Mouse (Mus musculus) lung, embryonic 15.5 days (tissue): ENCODE results near the gene Mfsd2b. TPM values are rescaled to one million over a fixed set of nuclear protein-coding genes. Genes with fewer than 3 reads are reported as not detected.
"Not testable (repeated sequence)": the region's sequence is repeated elsewhere in the genome, so short reads cannot be mapped to it uniquely, and the experiment has no call there.

Experiments
- ATAC-seq: fragments of 200-750 bp; cut with Nextera tagmentation; 2 replicates; pipeline ENCODE4 v1.8.0; 2017; ENCODE audit warnings: moderate number of reproducible peaks, borderline replicate concordance; ENCODE audit not compliant: low FRiP score, low TSS enrichment; ENCODE audit errors: extremely low read depth
- H3K27ac ChIP-seq: fragments of 300-500 bp; sonication (generic); 2 replicates; pipeline ENCODE4 v1.5.1; 2015; ENCODE audit warnings: moderate library complexity, mild to moderate bottlenecking, inconsistent platforms
- H3K27me3 ChIP-seq: fragments of 300-500 bp; sonication (generic); 2 replicates; pipeline ENCODE4 v1.6.1; 2015; ENCODE audit warnings: inconsistent platforms
- H3K36me3 ChIP-seq: fragments of 300-500 bp; sonication (generic); 2 replicates; pipeline ENCODE4 v1.6.1; 2015; ENCODE audit warnings: inconsistent platforms
- H3K4me1 ChIP-seq: fragments of 300-500 bp; sonication (generic); 2 replicates; pipeline ENCODE4 v1.6.1; 2015; ENCODE audit warnings: inconsistent platforms
- H3K4me2 ChIP-seq: fragments of 300-500 bp; sonication (generic); 2 replicates; pipeline ENCODE4 v1.6.1; 2015; ENCODE audit warnings: inconsistent platforms, mild to moderate bottlenecking, moderate library complexity
- H3K4me3 ChIP-seq: fragments of 300-500 bp; sonication (generic); 2 replicates; pipeline ENCODE4 v1.5.1; 2015; ENCODE audit warnings: mild to moderate bottlenecking, inconsistent platforms
- H3K9ac ChIP-seq: fragments of 300-500 bp; sonication (generic); 2 replicates; pipeline ENCODE4 v1.6.1; 2015; ENCODE audit warnings: inconsistent platforms
- H3K9me3 ChIP-seq: fragments of 300-500 bp; sonication (generic); 2 replicates; pipeline ENCODE4 v1.6.1; 2016; ENCODE audit warnings: inconsistent platforms
- WGBS: fragments of 180-500 bp; shearing (Covaris S2); methylation state at CpG from one replicate; pipeline ENCODE4 v1.1.7; 2015; 5-methylcytosine and 5-hydroxymethylcytosine counted together
- polyA plus RNA-seq: library from polyadenylated mRNA; unstranded; fragments of >200 nt; fragmentation: Nextera tagmentation; extraction: Ambion mirVana; gene quantifications from 2 replicates; pipeline ENCODE4 v1.2.1, GENCODE M21; 2015

Gene Mfsd2b
- polyA plus RNA-seq, 1 experiment from 2014 or later: 2.1 TPM

DNA sequence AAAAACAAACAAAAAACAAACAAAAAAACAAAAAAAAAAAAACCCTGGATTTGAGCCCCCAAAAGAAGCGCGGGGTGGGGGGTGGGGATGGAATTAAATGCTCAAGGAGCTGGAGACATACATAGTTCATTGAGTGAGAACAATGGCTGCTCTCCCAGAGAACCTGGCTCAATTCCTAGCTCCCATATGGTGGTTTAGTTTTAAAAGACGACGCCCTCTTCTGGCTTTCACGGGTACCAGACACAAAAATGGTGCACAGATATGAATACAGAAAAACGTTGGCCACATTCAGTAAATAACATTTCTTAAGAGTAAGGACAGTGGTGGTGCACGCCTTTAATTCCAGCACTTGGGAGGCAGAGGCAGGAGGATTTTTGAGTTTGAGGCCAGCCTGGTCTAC lies 31.8 kb upstream of the Mfsd2b start:
- no peaks in the 10 kb centered on the region for H3K27me3 ChIP-seq
- H3K4me3 ChIP-seq: no peak overlapping the region
- ATAC-seq: no peak
- H3K9me3 ChIP-seq: no peaks in the 10 kb centered on the region
- H3K36me3 ChIP-seq: no peaks in the 10 kb centered on the region
- H3K27ac ChIP-seq: no peak overlapping the region
- H3K4me2 ChIP-seq: no peak overlapping the region
- 78% methylated on average over 7 of the region's 7 CpGs for WGBS
- no peak overlapping the region for H3K9ac ChIP-seq
- peaks cover 6% of the 10 kb centered on the region; the same call in 1 of the 2 replicates for H3K4me1 ChIP-seq

DNA sequence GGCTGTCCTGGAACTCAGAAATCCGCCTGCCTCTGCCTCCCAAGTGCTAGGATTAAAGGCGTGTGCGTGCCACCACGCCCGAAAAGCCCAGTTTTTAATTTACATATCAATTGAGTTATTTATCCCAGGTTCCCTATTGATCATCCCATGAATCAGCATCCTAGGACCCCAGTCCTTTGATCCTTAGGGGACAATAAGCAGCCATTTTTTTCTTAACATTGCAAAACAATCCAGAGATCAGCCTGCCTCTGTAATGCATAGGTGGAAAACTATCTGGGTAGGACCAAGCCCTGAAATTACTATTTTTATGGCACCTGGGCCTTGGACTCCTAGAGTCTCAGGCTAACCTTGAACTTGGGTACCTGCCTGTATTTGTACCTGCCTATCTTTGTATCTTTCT lies 23.9 kb upstream of the Mfsd2b start:
- H3K27ac ChIP-seq: no peak overlapping the region
- H3K4me3 ChIP-seq: no peak overlapping the region
- no peak for ATAC-seq
- no peak overlapping the region for H3K9ac ChIP-seq
- no peaks in the 10 kb centered on the region for H3K9me3 ChIP-seq
- WGBS: 94% methylated on average over 5 of the region's 5 CpGs
- no peak overlapping the region for H3K4me2 ChIP-seq
- no peaks in the 10 kb centered on the region for H3K36me3 ChIP-seq
- H3K27me3 ChIP-seq: no peaks in the 10 kb centered on the region
- no peaks in the 10 kb centered on the region for H3K4me1 ChIP-seq

DNA sequence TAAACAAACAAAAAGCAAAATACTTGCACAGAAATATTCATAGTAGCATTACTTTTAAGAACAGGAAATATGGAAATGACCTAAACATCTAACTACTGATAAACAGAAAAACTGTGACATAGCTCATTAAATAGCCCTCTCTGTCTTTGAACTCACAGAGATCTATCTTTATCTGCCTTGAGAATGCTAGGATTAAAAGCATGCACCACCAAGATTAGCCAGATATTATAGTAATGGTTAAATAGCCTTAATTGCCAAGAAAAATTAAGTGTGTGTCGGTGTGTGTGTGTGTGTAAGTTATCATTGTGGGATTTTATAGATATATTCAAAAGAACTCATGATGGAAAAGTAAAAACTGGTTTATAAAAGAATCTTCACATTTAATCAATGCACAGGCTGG lies 15.7 kb upstream of the Mfsd2b start:
- Histone ChIP-seq H3K9me3 (no peaks in the 10 kb centered on the region), H3K9ac (no peak overlapping the region), H3K27ac (no peak overlapping the region), H3K4me3 (no peak overlapping the region), H3K27me3 (no peaks in the 10 kb centered on the region), H3K4me1 (no peaks in the 10 kb centered on the region), H3K4me2 (no peak overlapping the region), H3K36me3 (no peaks in the 10 kb centered on the region; the same call in 1 of the 2 replicates)
- ATAC-seq: no peak
- WGBS: 85% methylated on average over 1 of the region's 1 CpGs

DNA sequence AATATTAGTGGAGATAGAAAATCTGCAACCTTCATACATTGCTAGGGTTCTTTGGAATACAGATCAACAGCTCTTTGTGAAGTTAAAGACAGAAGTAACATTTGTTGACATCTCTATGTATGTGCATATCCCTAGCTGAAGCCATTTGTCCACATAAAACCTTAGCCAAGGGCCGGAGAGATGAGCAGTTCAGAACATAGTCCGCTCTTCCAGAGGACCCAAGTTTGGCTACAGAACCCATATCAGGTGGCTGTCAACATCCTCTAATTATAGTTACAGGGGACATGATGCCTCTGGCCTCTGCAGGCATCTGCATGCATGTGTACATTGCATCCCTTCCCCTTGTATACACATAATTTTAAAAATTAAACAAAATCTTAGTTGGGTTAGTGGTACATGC lies 15.1 kb upstream of the Mfsd2b start:
- no peak overlapping the region for H3K9ac ChIP-seq

DNA sequence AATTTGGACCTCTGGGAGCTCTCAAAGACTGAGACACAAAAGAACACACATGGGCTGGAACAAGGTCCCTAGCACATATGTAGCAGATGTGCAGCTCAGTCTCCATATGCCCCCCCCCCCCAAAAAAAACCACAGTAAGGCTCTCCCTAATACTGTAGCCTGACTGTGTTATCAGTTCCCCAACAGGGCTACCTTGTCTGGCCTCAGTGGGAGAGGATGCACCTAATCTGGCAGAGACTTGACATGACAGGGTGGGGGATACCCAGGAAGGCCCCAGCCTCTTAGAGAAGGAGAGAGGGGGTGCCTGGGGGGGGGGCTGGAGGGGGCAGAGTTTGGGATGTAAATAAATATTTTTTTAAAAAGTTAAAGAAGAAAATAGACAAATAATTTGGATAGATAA lies 14.6 kb upstream of the Mfsd2b start:
- Histone ChIP-seq H3K27me3 (no peaks in the 10 kb centered on the region), H3K4me1 (no peaks in the 10 kb centered on the region), H3K9me3 (no peaks in the 10 kb centered on the region), H3K27ac (no peak overlapping the region), H3K4me2 (no peak overlapping the region), H3K9ac (no peak overlapping the region), H3K36me3 (no peaks in the 10 kb centered on the region; the same call in 1 of the 2 replicates), H3K4me3 (no peak overlapping the region)
- ATAC-seq: no peak

More for the DNA sequence above, 15.1 kb upstream of the Mfsd2b start:
- H3K4me1 ChIP-seq: no peaks in the 10 kb centered on the region
- no peaks in the 10 kb centered on the region for H3K27me3 ChIP-seq
- no peaks in the 10 kb centered on the region for H3K9me3 ChIP-seq
- no peak overlapping the region for H3K27ac ChIP-seq
- no peaks in the 10 kb centered on the region; the same call in 1 of the 2 replicates for H3K36me3 ChIP-seq
- H3K4me3 ChIP-seq: no peak overlapping the region
- WGBS: 88% methylated on average over 2 of the region's 2 CpGs
- H3K4me2 ChIP-seq: no peak overlapping the region
- ATAC-seq: no peak

DNA sequence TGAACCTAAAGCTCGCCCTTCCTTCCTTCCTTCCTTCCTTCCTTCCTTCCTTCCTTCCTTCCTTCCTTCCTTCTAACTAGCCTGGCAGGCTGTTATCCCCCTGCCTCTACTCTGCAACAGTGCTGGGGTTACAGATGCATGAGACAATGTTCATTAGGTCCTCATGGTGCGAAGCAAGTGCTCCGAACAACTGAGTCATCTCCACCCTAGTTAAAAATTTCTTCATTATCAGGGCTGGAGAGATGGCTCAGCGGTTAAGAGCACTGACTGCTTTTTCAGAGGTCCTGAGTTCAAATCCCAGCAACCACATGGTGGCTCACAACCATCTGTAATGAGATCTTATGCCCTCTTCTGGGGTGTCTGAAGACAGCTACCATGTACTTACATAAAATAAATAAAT lies 12.4 kb upstream of the Mfsd2b start:
- not testable (repeated sequence) for ATAC-seq, H3K36me3 ChIP-seq, H3K27ac ChIP-seq, H3K4me1 ChIP-seq, H3K9me3 ChIP-seq, H3K4me3 ChIP-seq, H3K4me2 ChIP-seq, H3K9ac ChIP-seq, H3K27me3 ChIP-seq
- WGBS: 85% methylated on average over 4 of the region's 4 CpGs

DNA sequence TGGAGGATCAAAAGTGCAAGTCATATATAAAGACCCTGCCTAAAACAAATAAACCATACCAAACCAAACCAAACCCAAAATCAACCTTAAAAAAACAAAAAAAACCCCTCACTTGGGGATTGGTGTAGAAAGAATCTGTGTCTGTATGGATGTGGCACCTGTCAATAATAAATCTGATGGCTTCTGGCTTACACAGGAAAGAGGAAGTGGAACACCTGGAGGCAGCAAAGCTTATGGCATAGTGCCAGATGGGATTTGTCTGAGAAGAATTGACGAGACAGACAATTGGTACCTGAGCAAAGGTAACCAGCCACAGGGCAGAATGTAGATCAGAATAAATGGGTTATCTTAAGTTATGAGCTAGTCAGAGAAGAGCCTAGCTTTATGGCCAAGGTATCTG lies 10.9 kb upstream of the Mfsd2b start:
- Histone ChIP-seq H3K36me3 (peaks cover 3% of the 10 kb centered on the region; the same call in 1 of the 2 replicates), H3K4me3 (no peak overlapping the region), H3K9ac (no peak overlapping the region), H3K9me3 (no peaks in the 10 kb centered on the region), H3K27me3 (no peaks in the 10 kb centered on the region), H3K4me1 (no peaks in the 10 kb centered on the region), H3K4me2 (no peak overlapping the region), H3K27ac (no peak overlapping the region)
- WGBS: 57% methylated on average over 1 of the region's 1 CpGs
- no peak for ATAC-seq

DNA sequence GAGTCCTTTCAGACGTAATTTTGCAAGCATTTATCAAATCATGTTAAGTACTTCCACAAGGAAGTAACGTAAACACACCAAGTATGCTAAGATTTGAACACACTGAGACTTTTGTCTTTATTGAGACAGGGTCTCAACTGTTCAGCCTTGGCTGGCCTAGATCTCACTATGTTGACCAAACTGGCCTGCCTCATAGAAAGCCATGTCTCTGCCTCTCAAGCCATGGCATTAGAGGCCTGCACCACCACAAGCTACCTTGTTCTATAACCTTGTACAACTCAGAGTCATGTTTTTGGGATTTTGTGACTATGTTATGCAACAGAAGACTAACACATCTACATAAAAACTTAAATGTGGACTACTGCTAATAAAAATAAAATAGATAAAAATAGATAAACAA lies 7.9 kb upstream of the Mfsd2b start:
- peaks cover 10% of the 10 kb centered on the region; the same call in 1 of the 2 replicates for H3K36me3 ChIP-seq
- no peaks in the 10 kb centered on the region for H3K9me3 ChIP-seq
- no peaks in the 10 kb centered on the region for H3K27me3 ChIP-seq
- H3K4me2 ChIP-seq: no peak overlapping the region
- H3K4me1 ChIP-seq: no peaks in the 10 kb centered on the region
- H3K9ac ChIP-seq: no peak overlapping the region
- no peak overlapping the region for H3K27ac ChIP-seq
- WGBS: 53% methylated on average over 2 of the region's 2 CpGs
- no peak overlapping the region for H3K4me3 ChIP-seq
- no peak for ATAC-seq

DNA sequence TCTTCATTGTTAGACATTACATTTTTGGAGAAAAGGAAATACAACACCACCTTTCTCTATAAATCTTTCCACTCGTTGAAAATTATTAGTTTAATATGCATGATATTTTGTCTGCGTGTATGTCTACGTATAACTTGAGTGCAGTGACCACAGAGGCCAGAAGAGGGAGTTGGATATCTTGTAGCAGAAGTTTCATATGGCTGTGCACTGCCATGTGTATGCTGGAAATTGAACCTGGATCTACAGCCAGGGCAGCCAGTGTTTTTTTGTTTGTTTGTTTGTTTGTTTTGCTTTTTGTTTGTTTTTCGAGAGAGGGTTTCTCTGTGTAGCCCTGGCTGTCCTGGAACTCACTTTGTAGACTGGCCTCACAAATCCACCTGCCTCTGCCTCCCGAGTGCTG lies 4.9 kb upstream of the Mfsd2b start:
- Histone ChIP-seq H3K36me3 (peaks cover 10% of the 10 kb centered on the region; the same call in 1 of the 2 replicates), H3K9me3 (no peaks in the 10 kb centered on the region), H3K27ac (no peak overlapping the region), H3K9ac (no peak overlapping the region), H3K27me3 (no peaks in the 10 kb centered on the region), H3K4me2 (no peak overlapping the region), H3K4me3 (no peak overlapping the region), H3K4me1 (peaks cover 11% of the 10 kb centered on the region)
- WGBS: 92% methylated on average over 5 of the region's 5 CpGs
- ATAC-seq: no peak

DNA sequence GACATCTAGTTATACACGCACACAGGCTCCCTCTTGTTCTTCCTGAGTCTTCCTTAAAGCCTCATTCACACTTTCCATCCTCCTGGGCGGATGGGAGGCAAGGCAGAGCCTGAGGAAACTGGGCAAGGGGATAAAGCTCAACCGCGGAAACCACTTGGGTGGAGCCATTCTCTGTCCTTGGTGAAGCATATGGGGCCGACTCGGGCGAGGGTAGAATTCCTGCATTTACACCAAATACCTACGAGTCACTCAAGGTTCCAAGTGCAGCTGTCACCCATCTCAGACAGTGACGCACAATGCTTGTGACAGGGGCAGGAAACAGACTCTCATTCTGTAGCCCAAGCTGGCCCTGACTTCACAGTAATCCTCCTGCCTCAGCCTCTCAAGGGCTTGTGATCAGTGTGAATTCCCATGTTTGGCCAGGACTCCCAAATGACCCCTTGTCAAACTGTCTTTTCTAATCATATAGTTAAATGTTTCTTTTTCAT lies 4.2 kb upstream of the Mfsd2b start:
- Histone ChIP-seq H3K4me2 (no peak overlapping the region), H3K27ac (no peak overlapping the region), H3K4me1 (peaks cover 18% of the 10 kb centered on the region), H3K4me3 (no peak overlapping the region), H3K9ac (no peak overlapping the region), H3K27me3 (no peaks in the 10 kb centered on the region), H3K36me3 (peaks cover 10% of the 10 kb centered on the region; the same call in 1 of the 2 replicates), H3K9me3 (no peaks in the 10 kb centered on the region)
- no peak for ATAC-seq
- 72% methylated on average over 9 of the region's 9 CpGs for WGBS

DNA sequence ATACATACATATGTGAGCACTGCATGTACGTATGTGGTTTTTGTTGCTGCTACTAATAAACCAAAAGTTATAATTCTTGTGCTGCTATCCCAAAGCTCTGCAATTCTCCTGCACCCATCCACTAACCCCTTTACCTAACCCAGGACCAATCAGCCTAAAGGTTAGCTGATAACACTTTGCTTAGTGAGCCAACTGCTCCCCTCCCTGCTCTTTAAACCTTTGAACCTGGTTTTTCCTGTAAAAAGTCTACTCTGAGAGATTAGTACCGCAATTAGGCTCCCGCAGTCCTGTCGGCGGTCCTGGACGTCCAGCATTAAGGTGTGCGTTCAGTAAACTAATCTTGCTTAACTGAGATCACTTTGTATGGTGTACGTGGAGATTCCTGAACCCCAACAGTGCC lies 1.5 kb upstream of the Mfsd2b start:
- no peaks in the 10 kb centered on the region for H3K27me3 ChIP-seq
- no peak overlapping the region for H3K4me3 ChIP-seq
- ATAC-seq: no peak
- H3K9ac ChIP-seq: no peak overlapping the region
- H3K9me3 ChIP-seq: no peaks in the 10 kb centered on the region
- WGBS: 85% methylated on average over 8 of the region's 8 CpGs
- no peak overlapping the region for H3K4me2 ChIP-seq
- peaks cover 8% of the 10 kb centered on the region; the same call in 1 of the 2 replicates for H3K36me3 ChIP-seq
- peaks cover 23% of the 10 kb centered on the region for H3K4me1 ChIP-seq
- no peak overlapping the region for H3K27ac ChIP-seq

DNA sequence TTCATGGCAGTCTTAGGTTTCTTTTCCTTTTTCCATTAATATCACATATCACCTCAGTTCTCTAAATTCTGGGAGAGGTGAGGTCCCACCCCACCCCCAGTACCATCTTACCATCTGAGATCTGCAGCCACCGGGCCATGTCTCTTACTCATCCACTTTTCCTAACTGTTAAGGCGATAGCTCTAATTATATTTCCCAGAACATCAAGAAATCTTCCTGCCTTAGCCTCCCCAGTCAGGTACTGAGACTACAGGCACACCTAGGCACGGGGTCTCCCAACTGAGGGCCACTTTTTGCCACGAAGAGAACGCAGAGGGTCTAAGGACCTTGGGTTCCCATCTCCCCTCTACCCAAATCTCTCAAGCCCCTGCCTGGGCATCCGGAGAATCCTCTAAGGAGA lies 628 bp downstream of the Mfsd2b start:
- H3K36me3 ChIP-seq: no peaks in the 10 kb centered on the region
- peaks cover 23% of the 10 kb centered on the region for H3K4me1 ChIP-seq
- peak overlapping the region; percentile 8; the same call in 1 of the 2 replicates for H3K9ac ChIP-seq
- WGBS: 79% methylated on average over 6 of the region's 6 CpGs
- H3K27me3 ChIP-seq: no peaks in the 10 kb centered on the region
- no peak overlapping the region for H3K4me3 ChIP-seq
- H3K27ac ChIP-seq: no peak overlapping the region
- H3K9me3 ChIP-seq: no peaks in the 10 kb centered on the region
- peak overlapping the region; percentile 81 for H3K4me2 ChIP-seq
- ATAC-seq: no peak

DNA sequence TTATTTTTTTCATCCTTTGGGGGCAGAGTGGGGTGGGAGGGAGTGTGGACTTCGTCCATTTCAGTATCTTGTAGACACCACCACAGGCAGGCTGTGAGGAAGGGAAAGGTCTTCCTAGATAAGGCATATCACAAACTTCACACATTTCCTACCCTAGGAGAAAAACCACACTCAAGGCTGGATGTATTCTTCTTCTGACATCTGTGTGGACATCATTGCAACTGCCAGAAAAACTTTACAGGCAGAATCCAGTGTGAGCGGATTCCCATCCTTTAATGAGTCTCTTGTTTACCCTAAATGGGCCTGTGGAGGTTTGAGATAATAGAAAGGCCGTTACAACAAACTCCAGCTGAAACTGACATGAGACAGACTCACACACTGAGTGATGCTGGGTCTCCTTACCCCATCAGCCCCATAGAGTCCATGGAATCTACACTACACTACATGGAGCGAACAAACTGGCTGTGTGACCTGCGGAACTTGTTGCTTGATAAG lies 1.1 kb downstream of the Mfsd2b start:
- no peaks in the 10 kb centered on the region for H3K27me3 ChIP-seq
- H3K4me2 ChIP-seq: no peak overlapping the region
- no peaks in the 10 kb centered on the region for H3K9me3 ChIP-seq
- no peaks in the 10 kb centered on the region for H3K36me3 ChIP-seq
- H3K27ac ChIP-seq: no peak overlapping the region
- H3K4me1 ChIP-seq: peaks cover 23% of the 10 kb centered on the region
- no peak overlapping the region for H3K9ac ChIP-seq
- ATAC-seq: peak; percentile 10; the same call in 1 of the 2 replicates
- 63% methylated on average over 5 of the region's 5 CpGs for WGBS
- no peak overlapping the region for H3K4me3 ChIP-seq
